Mouse (Mus musculus): ENCODE results near the gene Golga1. TPM values are rescaled to one million over a fixed set of nuclear protein-coding genes. Genes with fewer than 3 reads are reported as not detected.

The Golga1 gene
- total RNA-seq, 2 experiments from 2014 or later, result 9.1 to 13.7 TPM

- no peak for DNase-seq (ENCODE audit: low spot score)
Measured at GRCm38 (mm10) chr2:38975941-38976805, 89.2 kb downstream of the Golga1 start.

DNA sequence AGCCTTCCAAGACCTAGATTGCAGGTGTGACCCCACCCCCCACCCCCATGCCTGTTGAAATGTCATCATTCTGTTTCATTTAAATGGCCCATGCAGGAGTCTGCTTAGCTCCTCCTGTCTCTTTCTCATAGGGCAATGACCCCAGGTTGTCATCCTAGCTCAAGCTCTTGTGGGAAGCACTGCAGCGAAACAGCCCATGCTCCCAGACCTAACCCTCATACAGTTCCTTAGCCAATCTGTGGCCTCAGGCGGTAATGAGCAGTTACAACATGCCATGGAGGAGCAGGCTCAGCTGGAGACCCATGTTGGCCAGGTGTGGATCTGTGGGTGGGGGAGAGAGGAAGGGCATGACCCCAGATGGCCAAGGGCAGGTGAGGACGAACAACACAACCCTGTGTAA is 90.2 kb downstream of the Golga1 start:
- DNase-seq (ENCODE audit: low spot score), result no peak

DNA sequence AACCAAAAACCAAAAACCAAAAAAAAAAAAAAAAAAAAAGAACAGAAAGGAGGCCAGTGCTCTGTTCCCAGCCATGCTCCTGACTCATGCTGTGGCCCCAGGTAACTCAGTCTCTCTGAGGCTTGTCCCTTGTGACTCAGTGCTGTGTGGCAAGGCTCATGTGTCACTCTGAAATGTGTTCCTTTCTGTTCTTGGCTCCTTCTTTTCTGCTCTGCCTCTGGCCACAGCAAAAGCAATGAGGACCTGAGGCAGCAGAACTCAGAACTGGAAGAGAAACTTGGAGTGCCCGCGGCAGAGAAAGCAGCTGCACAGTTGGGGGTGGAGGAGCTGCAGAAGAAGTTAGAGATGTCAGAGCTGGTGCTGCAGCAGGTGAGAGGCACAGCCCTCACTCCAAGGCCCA is 91.2 kb downstream of the Golga1 start:
- no peak for DNase-seq (ENCODE audit: low spot score)

DNA sequence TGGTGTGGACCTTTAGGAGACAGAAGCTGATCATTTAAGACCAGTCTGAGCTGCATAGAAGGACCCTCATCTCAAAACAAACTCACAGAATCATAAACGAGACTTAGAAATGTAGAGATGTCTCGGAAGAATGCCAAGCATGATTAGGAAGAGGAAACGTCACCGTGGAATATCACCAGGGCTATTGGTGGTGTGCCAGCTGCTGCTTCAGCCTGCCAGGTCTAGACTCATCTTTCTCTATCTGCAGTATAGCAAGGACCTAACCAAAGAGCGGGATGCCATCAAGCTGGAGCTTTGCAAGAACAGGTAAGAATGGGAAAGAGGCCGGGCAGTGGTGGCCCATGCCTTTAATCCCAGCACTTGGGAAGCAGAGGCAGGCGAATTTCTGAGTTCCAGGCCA is 91.6 kb downstream of the Golga1 start:
- DNase-seq (ENCODE audit: low spot score), result no peak

- no peak for DNase-seq (ENCODE audit: low spot score)
Measured at GRCm38 (mm10) chr2:38973223-38973622, 92.1 kb downstream of the Golga1 start.

DNA sequence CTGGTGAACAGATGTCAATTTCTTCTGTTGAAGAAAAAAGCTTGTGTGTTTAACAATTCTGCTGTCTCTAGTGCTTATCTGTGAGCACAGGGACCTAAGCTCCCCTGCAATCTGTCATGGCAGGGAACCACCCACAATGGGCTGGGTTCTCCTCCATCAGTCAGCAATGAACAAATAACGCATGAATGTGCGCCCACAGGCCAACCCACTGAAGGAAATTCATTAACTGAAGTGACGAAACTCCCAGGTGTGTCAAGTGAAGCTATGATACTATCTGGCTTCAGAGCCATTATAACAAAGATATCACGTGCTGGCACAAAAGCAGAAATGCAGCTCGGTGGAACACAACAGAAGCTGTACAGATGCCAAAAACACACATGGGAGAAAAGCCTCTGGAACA is 95.3 kb downstream of the Golga1 start:
- no peak for DNase-seq (ENCODE audit: low spot score)

DNA sequence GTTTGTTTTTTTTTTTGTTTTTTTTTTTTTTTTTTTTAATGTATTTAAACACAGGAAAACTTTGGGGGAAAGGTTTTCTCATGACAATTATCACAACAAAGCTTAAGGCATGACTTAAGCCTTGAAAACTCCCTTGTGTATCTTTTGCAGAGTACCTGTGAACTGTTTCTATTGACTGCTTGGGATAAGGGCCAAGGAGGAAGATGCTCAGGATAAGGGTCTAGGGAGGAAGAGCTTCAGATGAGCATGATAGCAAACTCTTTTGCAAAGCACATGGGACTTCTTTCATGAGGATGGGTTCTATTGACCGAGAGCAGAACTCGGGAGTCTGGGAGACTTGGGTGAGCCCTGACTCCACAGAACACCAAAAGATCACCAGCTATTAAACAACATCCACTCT is 95.7 kb downstream of the Golga1 start:
- no peak for DNase-seq (ENCODE audit: low spot score)

Other genes with a start within 250 kb of the Golga1 start
- gene Nr6a1, start 137.9 kb downstream of the Golga1 start, total RNA-seq (2021), result 1 to 10 TPM; 3.5 to 4.1 TPM
- gene Olfml2a, start 133.6 kb downstream of the Golga1 start, total RNA-seq (2021), result 1 to 10 TPM; 3.3 to 5.3 TPM
- gene Wdr38, start 68.1 kb downstream of the Golga1 start, total RNA-seq (2021), result under 1 TPM; 0.09 to 0.14 TPM
- 100 to 1,000 TPM; 112 to 141 TPM for gene Arpc5l, start 60.2 kb downstream of the Golga1 start, total RNA-seq (2021)
- 100 to 1,000 TPM; 291 to 301 TPM for gene Rpl35, start 59.9 kb downstream of the Golga1 start, total RNA-seq (2021)
- 1 to 10 TPM; 1.9 to 2.4 TPM for gene Scai, start 125.2 kb upstream of the Golga1 start, total RNA-seq (2021)
- 10 to 100 TPM; 58.5 to 61.7 TPM for gene Ppp6c, start 160.9 kb upstream of the Golga1 start, total RNA-seq (2021)

All from gastrocnemius, adult 18-20 months (tissue).